Mouse (Mus musculus): ENCODE data around the gene Ankrd35.

DNA sequence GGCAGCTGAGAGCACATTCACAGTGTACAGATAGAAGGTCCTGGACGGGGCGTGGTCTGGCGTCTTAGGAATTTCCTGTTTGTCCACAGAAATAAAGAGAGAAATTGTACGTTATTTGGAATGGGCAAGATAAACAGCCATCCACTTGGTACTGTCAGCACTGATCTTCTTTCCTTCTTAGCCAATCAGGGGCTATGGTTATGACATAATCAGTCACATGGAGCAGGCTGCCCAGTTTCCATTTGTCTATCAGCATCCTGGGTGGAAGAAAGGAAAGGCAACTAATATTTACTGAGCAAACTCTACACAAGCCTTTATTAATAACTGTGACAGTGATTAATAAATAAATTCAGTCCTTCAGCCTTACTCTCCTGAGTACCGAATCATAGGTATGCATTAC is 44.4 kb downstream of the Ankrd35 start:
- TF ChIP-seq CTCF (IDR thresholded peaks at IDR 0.05; ENCODE audit: borderline replicate concordance, insufficient read depth, low read length) (no peak), POLR2A (IDR thresholded peaks at IDR 0.05; ENCODE audit: low read depth, low read length) (no peak)
